Comparison of ENCODE assay signal across 8 mouse cellular contexts in the genomic region with DNA sequence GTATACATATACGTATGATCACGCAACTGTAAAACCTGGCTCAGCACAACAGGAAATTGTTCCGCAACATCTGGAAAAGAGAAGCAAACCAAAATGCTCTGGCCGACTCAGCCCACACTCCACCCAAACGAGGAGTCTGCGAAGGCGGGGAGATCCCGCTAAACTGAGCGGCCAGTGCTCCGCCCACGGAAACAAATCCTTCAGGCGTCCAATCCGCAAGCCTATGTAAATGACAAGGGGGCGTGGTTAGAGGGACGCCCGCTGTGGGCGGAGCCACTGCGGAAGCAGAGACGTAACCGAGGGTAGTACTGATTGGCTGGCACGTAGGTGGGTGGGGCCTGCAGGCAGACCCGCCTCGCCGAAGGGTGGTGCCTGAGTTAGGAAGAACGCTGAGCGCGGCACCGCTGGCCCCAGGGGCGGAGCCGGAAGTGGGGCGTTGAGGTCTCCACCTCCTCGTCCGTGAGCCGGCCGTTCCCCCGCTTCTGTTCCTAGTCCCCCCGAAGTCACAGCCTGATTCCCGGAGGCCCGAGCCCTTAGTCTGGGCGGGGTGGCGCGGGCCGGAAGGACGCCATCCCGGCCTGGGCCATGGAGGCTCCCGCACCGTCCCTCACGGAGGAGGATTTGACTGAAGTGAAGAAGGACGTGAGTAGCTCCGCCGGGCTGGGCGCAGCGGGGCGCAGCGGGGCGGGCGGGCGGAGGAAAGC. TPM values are rescaled to one million over a fixed set of nuclear protein-coding genes. Genes with fewer than 3 reads are reported as not detected.
DNase-seq lines count a peak whose midpoint lies in the region; ATAC-seq lines count a peak whose summit lies in the region.

No protein-coding gene starts in this region.

- no peaks in the 10 kb centered on the region for H3K9me3 ChIP-seq in heart, embryonic 10.5 days
- H3K9me3 ChIP-seq in kidney, embryonic 15.5 days (replicated peaks): no peaks in the 10 kb centered on the region

- H3K4me1 ChIP-seq in heart, embryonic 10.5 days: peaks cover 28% of the 10 kb centered on the region; the same call in 1 of the 2 replicates
- peaks cover 18% of the 10 kb centered on the region for H3K4me1 ChIP-seq in kidney, embryonic 15.5 days

- DNase-seq in B cell, adult 2 months: peak; percentile 99
- peak; percentile 100 for DNase-seq in brain, adult 2 months (ENCODE audit: low read depth, low spot score)
- DNase-seq in heart, embryonic 10.5 days (ENCODE audit: low spot score): peak; percentile 100
- DNase-seq in liver: peak; percentile 100
- DNase-seq in spleen, postnatal 4 days (ENCODE audit: low spot score in 2 of 2): peak; percentile 99

- H3K27me3 ChIP-seq in heart, embryonic 10.5 days (ENCODE audit: insufficient read depth, poor library complexity, severe bottlenecking): no peaks in the 10 kb centered on the region
- H3K27me3 ChIP-seq in kidney, embryonic 15.5 days: no peaks in the 10 kb centered on the region

- peak overlapping the region; percentile 94 for H3K9ac ChIP-seq in kidney, embryonic 15.5 days

- peaks cover 12% of the 10 kb centered on the region; the same call in 1 of the 2 replicates for H3K36me3 ChIP-seq in heart, embryonic 10.5 days
- H3K36me3 ChIP-seq in kidney, embryonic 15.5 days: peaks cover 15% of the 10 kb centered on the region

- H3K4me2 ChIP-seq in kidney, embryonic 15.5 days: peak overlapping the region; percentile 67

- WGBS in heart, embryonic 10.5 days: under 1% methylated on average over 58 of the region's 58 CpGs
- WGBS in kidney, embryonic 15.5 days: under 1% methylated on average over 58 of the region's 58 CpGs

- H3K4me3 ChIP-seq in heart, embryonic 10.5 days: peak overlapping the region; percentile 91
- H3K4me3 ChIP-seq in kidney, embryonic 15.5 days (replicated peaks): peak overlapping the region; percentile 94

- ATAC-seq in erythroblast, adult 5-6 weeks (replicated peaks; ENCODE audit: low FRiP score, poor library complexity, severe bottlenecking): peak; percentile 97
- peak; percentile 99 for ATAC-seq in kidney, embryonic 15.5 days (replicated peaks; ENCODE audit: low FRiP score)
- peak; percentile 95 for ATAC-seq in monocyte, adult 5-6 weeks (replicated peaks; ENCODE audit: insufficient number of reproducible peaks, low FRiP score, low TSS enrichment, poor library complexity, severe bottlenecking)

- peak overlapping the region; percentile 96 for H3K27ac ChIP-seq in heart, embryonic 10.5 days
- peak overlapping the region; percentile 98 for H3K27ac ChIP-seq in kidney, embryonic 15.5 days

RNA-seq across cellular contexts. Expression of gene Bcl10, which starts 1.4 kb away (rescaled TPM):
- 7.7 and 13.4 TPM in 2 replicates for total RNA-seq in erythroblast, adult 5-6 weeks (2015; ENCODE audit: low replicate concordance)
- total RNA-seq in erythroblast, adult 5-6 weeks (2017; ENCODE audit: low replicate concordance): 18.0 and 19.2 TPM in 2 replicates
- 39.1 and 41.1 TPM in 2 replicates for polyA plus RNA-seq in heart, embryonic 10.5 days (2016; fragmentation: Nextera tagmentation; extraction: Ambion mirVana)
- 52.2 and 53.5 TPM in 2 replicates for polyA plus RNA-seq in kidney, embryonic 15.5 days (2015; fragmentation: Nextera tagmentation; extraction: Ambion mirVana)
- total RNA-seq in monocyte, adult 5-6 weeks (2017): 122 to 137 TPM (median 132 TPM) in 3 replicates

RNA-seq across cellular contexts. Expression of gene 2410004B18Rik, which starts 13.8 kb away (rescaled TPM):
- total RNA-seq in erythroblast, adult 5-6 weeks (2015; ENCODE audit: low replicate concordance): 20.1 and 46.9 TPM in 2 replicates
- 11.8 and 14.6 TPM in 2 replicates for total RNA-seq in erythroblast, adult 5-6 weeks (2017; ENCODE audit: low replicate concordance)
- 43.3 and 55.7 TPM in 2 replicates for polyA plus RNA-seq in heart, embryonic 10.5 days (2016; fragmentation: Nextera tagmentation; extraction: Ambion mirVana)
- polyA plus RNA-seq in kidney, embryonic 15.5 days (2015; fragmentation: Nextera tagmentation; extraction: Ambion mirVana): 50.2 and 52.7 TPM in 2 replicates
- 24.4 to 36.0 TPM (median 25.5 TPM) in 3 replicates for total RNA-seq in monocyte, adult 5-6 weeks (2017)

Comparison
In these comparisons a context has a peak if more than half of its experiments do, and no peak if none do; other contexts are left out.
1. Peak in every context shown above with its lines: DNase-seq, ATAC-seq, H3K4me3 ChIP-seq and H3K27ac ChIP-seq.